Mouse (Mus musculus): ENCODE data around the gene Syngr2. TPM values are rescaled to one million over a fixed set of nuclear protein-coding genes. Genes with fewer than 3 reads are reported as not detected.
A peak's percentile ranks its signal among the peaks of the same experiment; 100 is the strongest.

Syngr2 gene
- total and polyA plus RNA-seq, 3 experiments: 189 to 384 TPM; not detected in 1

DNA sequence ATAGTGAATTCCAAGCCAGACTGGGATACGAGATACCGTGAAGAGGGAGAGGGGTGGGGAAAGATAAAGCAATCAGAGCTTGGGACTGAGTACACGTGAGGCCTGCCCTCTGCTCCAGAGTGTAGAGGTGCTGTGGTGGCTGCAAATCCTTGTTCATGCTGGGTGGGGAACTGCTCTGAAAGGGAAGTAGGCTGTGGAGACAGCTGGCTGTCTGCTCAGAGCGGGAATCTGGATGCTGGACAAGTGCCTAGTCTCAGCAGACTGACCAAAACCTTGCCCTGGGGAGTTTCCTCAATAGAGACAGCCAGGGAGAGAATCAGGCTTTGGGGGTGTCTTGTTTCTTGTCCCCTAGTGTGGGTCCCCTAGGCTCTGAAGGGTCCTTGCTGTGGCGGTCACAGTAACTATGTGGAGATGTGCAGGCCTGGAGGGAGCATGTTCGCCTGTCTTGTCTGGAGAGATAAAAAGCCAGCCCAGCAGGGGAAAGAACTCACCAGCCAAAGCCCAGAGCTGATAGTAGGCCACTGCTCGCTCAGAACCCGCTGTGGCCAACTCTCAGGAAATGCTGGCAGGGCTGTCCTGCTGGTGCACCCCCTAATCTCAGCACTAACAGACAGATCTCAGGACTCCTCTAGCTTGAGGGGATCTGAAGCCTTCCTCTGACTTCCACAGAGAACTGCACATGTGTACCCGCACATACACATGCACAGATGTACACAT is 19.6 kb downstream of the Syngr2 start (continued):
- TF ChIP-seq NELFE (IDR thresholded peaks at IDR 0.05; ENCODE audit: low read depth, low read length): no peak
- TF ChIP-seq POLR2AphosphoS5 (IDR thresholded peaks at IDR 0.05; ENCODE audit: borderline replicate concordance, low read depth, low read length): no peak
- peak; percentile 59 for TF ChIP-seq SIN3A (IDR thresholded peaks at IDR 0.05; ENCODE audit: low read length)
- TF ChIP-seq MAFK (IDR thresholded peaks at IDR 0.05; ENCODE audit: borderline replicate concordance, low read depth, low read length): no peak
- TF ChIP-seq USF1 (IDR thresholded peaks at IDR 0.05; ENCODE audit: low read depth, low read length): peak; percentile 54
- TF ChIP-seq ELF1 (IDR thresholded peaks at IDR 0.05; ENCODE audit: low read depth, low read length): 0 out of 2 replicates have a peak, but pooled peaks have one; percentile 36
- 0 out of 6 replicates have a peak, but pooled peaks of 1 of the 3 experiments have one; percentile 5 for TF ChIP-seq CTCF (IDR thresholded peaks at IDR 0.05 in 2 of 3, conservative IDR thresholded peaks at IDR 0.05 in 1 of 3; ENCODE audit: control insufficient read depth in 1 of 3, insufficient read depth in 1 of 3, low read depth in 2 of 3, low read length in 3 of 3, poor library complexity in 1 of 3, severe bottlenecking in 1 of 3)
- TF ChIP-seq JUND (IDR thresholded peaks at IDR 0.05; ENCODE audit: low read depth, low read length): 0 out of 2 replicates have a peak, but pooled peaks have one; percentile 26
- TF ChIP-seq ZMIZ1 (IDR thresholded peaks at IDR 0.05; ENCODE audit: low read depth, low read length): no peak
- peak; percentile 41; the same call in 1 of the 2 replicates for TF ChIP-seq HCFC1 (IDR thresholded peaks at IDR 0.05; ENCODE audit: low read depth, low read length)
- no peak for TF ChIP-seq ZKSCAN1 (IDR thresholded peaks at IDR 0.05; ENCODE audit: low read depth, low read length)
- TF ChIP-seq MEF2A (IDR thresholded peaks at IDR 0.05; ENCODE audit: extremely low read depth, insufficient replicate concordance, low read depth, low read length, poor library complexity, severe bottlenecking): peak; percentile 36; the same call in 1 of the 2 replicates
- peak; percentile 86 for TF ChIP-seq TCF12 (IDR thresholded peaks at IDR 0.05; ENCODE audit: low read depth, low read length)
- no peak for TF ChIP-seq GABPA (IDR thresholded peaks at IDR 0.05; ENCODE audit: low read depth, low read length)
- TF ChIP-seq POLR2AphosphoS2 (IDR thresholded peaks at IDR 0.05; ENCODE audit: low read length): no peak
- no peak for TF ChIP-seq UBTF (IDR thresholded peaks at IDR 0.05; ENCODE audit: borderline replicate concordance, insufficient read depth, low read depth, low read length)
- peak; percentile 93 for TF ChIP-seq BHLHE40 (IDR thresholded peaks at IDR 0.05; ENCODE audit: borderline replicate concordance, low read depth, low read length)
- no peak for TF ChIP-seq RAD21 (IDR thresholded peaks at IDR 0.05; ENCODE audit: low read depth, low read length)
- TF ChIP-seq MXI1 (IDR thresholded peaks at IDR 0.05; ENCODE audit: low read depth, low read length): peak; percentile 69

GRCm38 (mm10) chr11:117829671-117830215 is 20.3 kb downstream of the Syngr2 start:
- Histone ChIP-seq H3K9ac (ENCODE audit: control insufficient read depth, low read depth, low read length, poor library complexity, severe bottlenecking) (no peak overlapping the region), H3K4me1 (ENCODE audit: control insufficient read depth in 1 of 2, insufficient read depth in 2 of 2, low read length in 2 of 2) (peaks cover 19 to 59% of the 10 kb centered on the region in 2 experiments)

More at GRCm38 (mm10) chr11:117829671-117830215, 20.3 kb downstream of the Syngr2 start:
- TF ChIP-seq HCFC1 (IDR thresholded peaks at IDR 0.05; ENCODE audit: low read depth, low read length) (no peak), UBTF (IDR thresholded peaks at IDR 0.05; ENCODE audit: borderline replicate concordance, insufficient read depth, low read depth, low read length) (no peak), MAX (IDR thresholded peaks at IDR 0.05; ENCODE audit: low read length) (no peak), EP300 (IDR thresholded peaks at IDR 0.05; ENCODE audit: low read depth in 1 of 2, low read length in 2 of 2) (no peak), ZKSCAN1 (IDR thresholded peaks at IDR 0.05; ENCODE audit: low read depth, low read length) (no peak), POLR2AphosphoS2 (IDR thresholded peaks at IDR 0.05; ENCODE audit: low read length) (no peak)
- no peaks in the 10 kb centered on the region for H3K27me3 ChIP-seq (ENCODE audit: control insufficient read depth in 1 of 2, insufficient read depth in 2 of 2, low read length in 2 of 2)
- peaks cover 9% of the 10 kb centered on the region for H3K79me2 ChIP-seq (ENCODE audit: control insufficient read depth, insufficient read depth, low read length, poor library complexity)
- peak; percentile 56 for DNase-seq (ENCODE audit: low read depth, low spot score)
- H3K9me3 ChIP-seq (replicated peaks; ENCODE audit: insufficient read depth, low read length): no peaks in the 10 kb centered on the region
- peaks cover 0 to 34% of the 10 kb centered on the region in 2 experiments; a peak in 2 of 4 replicates for H3K36me3 ChIP-seq (ENCODE audit: control insufficient read depth in 1 of 2, insufficient read depth in 2 of 2, low read length in 2 of 2)
- peak overlapping the region; percentile 52 for H3K27ac ChIP-seq (ENCODE audit: control insufficient read depth, low read depth, low read length)
- H3K4me3 ChIP-seq (ENCODE audit: control insufficient read depth in 1 of 2, insufficient read depth in 1 of 2, low read depth in 2 of 2, low read length in 2 of 2): no peak overlapping the region

All from MEL (cell line).